Mouse (Mus musculus): Measurements from ENCODE around the gene Tbcel. TPM values are rescaled to one million over a fixed set of nuclear protein-coding genes. Genes with fewer than 3 reads are reported as not detected.

Tbcel gene
- polyA plus RNA-seq, 1 experiment from 2014 or later: 13.0 TPM

- WGBS (ENCODE audit: insufficient replicate concordance): 72% methylated on average over 6 of the region's 6 CpGs
Observed at GRCm38 (mm10) chr9:42394903-42395302, 112.7 kb downstream of the Tbcel start.

GRCm38 (mm10) chr9:42394321-42394720 lies 113.3 kb downstream of the Tbcel start:
- Histone ChIP-seq H3K4me1 (ENCODE audit: control insufficient read depth, low read depth, low read length) (no peaks in the 10 kb centered on the region), H3K4me3 (ENCODE audit: low read depth, low read length) (no peak overlapping the region), H3K27me3 (ENCODE audit: control insufficient read depth, insufficient read depth, low read depth, low read length) (no peaks in the 10 kb centered on the region), H3K4me2 (ENCODE audit: low read depth, low read length) (no peak overlapping the region), H3K36me3 (ENCODE audit: control insufficient read depth, insufficient read depth) (no peaks in the 10 kb centered on the region), H3K9ac (ENCODE audit: low read depth, low read length) (no peak overlapping the region), H3K27ac (ENCODE audit: low read length) (no peak overlapping the region), H3K9me3 (replicated peaks; ENCODE audit: control insufficient read depth, low read length) (no peaks in the 10 kb centered on the region)
- no peak for ATAC-seq (ENCODE audit: low read depth)
- 67% methylated on average over 8 of the region's 8 CpGs for WGBS (ENCODE audit: insufficient replicate concordance)

More at GRCm38 (mm10) chr9:42394903-42395302, 112.7 kb downstream of the Tbcel start:
- no peak for ATAC-seq (ENCODE audit: low read depth)
- H3K36me3 ChIP-seq (ENCODE audit: control insufficient read depth, insufficient read depth): no peaks in the 10 kb centered on the region
- H3K4me2 ChIP-seq (ENCODE audit: low read depth, low read length): no peak overlapping the region
- H3K9me3 ChIP-seq (replicated peaks; ENCODE audit: control insufficient read depth, low read length): no peaks in the 10 kb centered on the region
- no peak overlapping the region for H3K4me3 ChIP-seq (ENCODE audit: low read depth, low read length)
- H3K27ac ChIP-seq (ENCODE audit: low read length): no peak overlapping the region
- no peaks in the 10 kb centered on the region for H3K4me1 ChIP-seq (ENCODE audit: control insufficient read depth, low read depth, low read length)
- no peaks in the 10 kb centered on the region for H3K27me3 ChIP-seq (ENCODE audit: control insufficient read depth, insufficient read depth, low read depth, low read length)
- H3K9ac ChIP-seq (ENCODE audit: low read depth, low read length): no peak overlapping the region

- no peaks in the 10 kb centered on the region for H3K27me3 ChIP-seq (ENCODE audit: control insufficient read depth, insufficient read depth, low read depth, low read length)
- no peak for ATAC-seq (ENCODE audit: low read depth)
- no peak overlapping the region for H3K4me3 ChIP-seq (ENCODE audit: low read depth, low read length)
Observed at GRCm38 (mm10) chr9:42392927-42393326, 114.7 kb downstream of the Tbcel start.

GRCm38 (mm10) chr9:42388490-42388889 lies 119.1 kb downstream of the Tbcel start:
- 33% methylated on average over 4 of the region's 4 CpGs for whole genome bisulfite sequencing (ENCODE audit: insufficient replicate concordance)
- no peak for ATAC-seq (ENCODE audit: low read depth)
- no peak overlapping the region for H3K27ac ChIP-seq (ENCODE audit: low read length)
- H3K4me2 ChIP-seq (ENCODE audit: low read depth, low read length): no peak overlapping the region
- no peaks in the 10 kb centered on the region for H3K36me3 ChIP-seq (ENCODE audit: control insufficient read depth, insufficient read depth)
- no peaks in the 10 kb centered on the region for H3K9me3 ChIP-seq (replicated peaks; ENCODE audit: control insufficient read depth, low read length)
- no peak overlapping the region for H3K9ac ChIP-seq (ENCODE audit: low read depth, low read length)
- no peak overlapping the region for H3K4me3 ChIP-seq (ENCODE audit: low read depth, low read length)
- H3K27me3 ChIP-seq (ENCODE audit: control insufficient read depth, insufficient read depth, low read depth, low read length): no peaks in the 10 kb centered on the region
- no peaks in the 10 kb centered on the region for H3K4me1 ChIP-seq (ENCODE audit: control insufficient read depth, low read depth, low read length)

More at GRCm38 (mm10) chr9:42392927-42393326, 114.7 kb downstream of the Tbcel start:
- no peaks in the 10 kb centered on the region for H3K9me3 ChIP-seq (replicated peaks; ENCODE audit: control insufficient read depth, low read length)
- no peak overlapping the region for H3K9ac ChIP-seq (ENCODE audit: low read depth, low read length)
- no peaks in the 10 kb centered on the region for H3K36me3 ChIP-seq (ENCODE audit: control insufficient read depth, insufficient read depth)
- 37% methylated on average over 6 of the region's 6 CpGs for WGBS (ENCODE audit: insufficient replicate concordance)
- no peaks in the 10 kb centered on the region for H3K4me1 ChIP-seq (ENCODE audit: control insufficient read depth, low read depth, low read length)
- no peak overlapping the region for H3K27ac ChIP-seq (ENCODE audit: low read length)
- no peak overlapping the region for H3K4me2 ChIP-seq (ENCODE audit: low read depth, low read length)

DNA sequence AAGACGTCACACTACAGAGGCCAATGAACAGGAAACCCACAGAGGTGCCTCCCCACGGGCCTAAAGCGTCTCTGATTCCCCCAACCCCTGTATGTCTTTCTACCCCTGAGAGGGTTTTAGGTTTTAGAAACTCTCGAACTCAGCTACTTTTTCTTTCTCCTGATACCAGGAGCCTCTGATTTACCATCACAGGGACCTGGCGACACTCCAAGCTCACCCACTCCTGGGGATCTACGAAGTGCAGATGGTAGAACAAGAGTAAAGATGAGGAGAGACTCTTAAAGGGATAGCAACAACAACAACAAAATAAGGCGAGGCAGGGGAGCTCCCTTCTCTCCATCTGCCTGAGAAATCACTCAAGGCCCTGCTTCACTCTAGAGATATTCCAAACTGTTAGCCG lies 120.6 kb downstream of the Tbcel start:
- H3K27ac ChIP-seq (ENCODE audit: low read length): no peak overlapping the region
- no peaks in the 10 kb centered on the region for H3K9me3 ChIP-seq (replicated peaks; ENCODE audit: control insufficient read depth, low read length)
- no peak overlapping the region for H3K4me2 ChIP-seq (ENCODE audit: low read depth, low read length)
- no peak for ATAC-seq (ENCODE audit: low read depth)
- no peaks in the 10 kb centered on the region for H3K36me3 ChIP-seq (ENCODE audit: control insufficient read depth, insufficient read depth)
- WGBS (ENCODE audit: insufficient replicate concordance): 58% methylated on average over 8 of the region's 8 CpGs
- H3K4me1 ChIP-seq (ENCODE audit: control insufficient read depth, low read depth, low read length): no peaks in the 10 kb centered on the region
- H3K4me3 ChIP-seq (ENCODE audit: low read depth, low read length): no peak overlapping the region
- H3K9ac ChIP-seq (ENCODE audit: low read depth, low read length): no peak overlapping the region
- H3K27me3 ChIP-seq (ENCODE audit: control insufficient read depth, insufficient read depth, low read depth, low read length): no peaks in the 10 kb centered on the region

DNA sequence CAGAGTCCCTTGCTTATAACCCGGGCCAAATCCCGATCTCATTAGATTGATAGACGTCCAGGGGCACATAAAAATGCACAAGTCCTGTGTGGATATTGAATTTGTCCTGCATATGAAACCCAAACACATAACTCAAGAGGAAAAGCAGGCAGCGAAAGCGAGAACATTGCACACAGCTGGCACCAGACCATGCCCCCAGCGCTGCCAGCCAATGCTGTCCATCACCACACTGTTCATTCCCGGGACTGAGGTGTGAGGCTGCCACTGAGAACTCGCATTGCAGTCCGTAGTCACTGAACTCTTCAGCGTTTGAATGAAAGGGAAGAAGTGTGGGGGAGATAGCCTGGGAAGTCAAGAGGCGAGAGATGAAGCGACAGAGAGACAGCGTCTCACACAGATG lies 122.0 kb downstream of the Tbcel start:
- no peak overlapping the region for H3K4me2 ChIP-seq (ENCODE audit: low read depth, low read length)
- no peaks in the 10 kb centered on the region for H3K4me1 ChIP-seq (ENCODE audit: control insufficient read depth, low read depth, low read length)
- no peaks in the 10 kb centered on the region for H3K9me3 ChIP-seq (replicated peaks; ENCODE audit: control insufficient read depth, low read length)
- no peaks in the 10 kb centered on the region for H3K36me3 ChIP-seq (ENCODE audit: control insufficient read depth, insufficient read depth)
- ATAC-seq (ENCODE audit: low read depth): no peak
- H3K9ac ChIP-seq (ENCODE audit: low read depth, low read length): no peak overlapping the region
- WGBS (ENCODE audit: insufficient replicate concordance): 67% methylated on average over 13 of the region's 13 CpGs
- H3K4me3 ChIP-seq (ENCODE audit: low read depth, low read length): no peak overlapping the region
- no peak overlapping the region for H3K27ac ChIP-seq (ENCODE audit: low read length)
- no peaks in the 10 kb centered on the region for H3K27me3 ChIP-seq (ENCODE audit: control insufficient read depth, insufficient read depth, low read depth, low read length)

DNA sequence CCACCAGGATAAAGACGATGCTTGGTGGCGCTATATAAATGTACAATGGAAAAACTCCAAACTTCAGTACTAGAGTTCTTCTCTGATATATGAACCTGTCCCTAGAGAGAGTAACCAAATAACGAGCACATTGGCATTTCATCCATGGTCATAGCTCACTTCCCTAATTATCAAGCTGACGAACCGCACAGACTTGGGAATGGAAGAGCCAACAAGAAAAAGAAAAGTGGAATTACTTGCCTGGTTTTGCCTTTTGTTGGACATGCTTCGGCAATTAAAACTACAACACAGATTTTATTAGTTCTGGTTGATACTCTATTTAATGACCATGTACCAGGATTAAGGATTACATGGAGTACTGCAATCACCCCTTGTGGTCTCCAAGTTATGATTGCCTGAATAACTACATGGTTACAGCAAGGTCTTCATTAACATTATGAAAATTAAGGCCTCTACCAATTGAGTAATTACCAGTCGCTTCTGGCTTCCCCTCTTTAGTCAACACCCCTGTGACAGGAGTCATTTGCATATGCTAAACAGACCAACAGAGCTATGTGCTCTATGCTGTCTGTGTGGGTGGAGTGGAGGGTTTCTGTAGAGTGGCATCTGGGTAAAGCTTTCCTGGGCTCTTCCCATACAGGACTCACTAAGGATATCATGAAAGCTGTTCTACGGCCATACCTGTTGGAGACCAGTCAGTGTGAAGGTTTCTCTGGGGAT lies 124.8 kb downstream of the Tbcel start:
- ATAC-seq (ENCODE audit: low read depth): no peak
- H3K4me2 ChIP-seq (ENCODE audit: low read depth, low read length): no peak overlapping the region
- H3K9ac ChIP-seq (ENCODE audit: low read depth, low read length): no peak overlapping the region
- H3K27me3 ChIP-seq (ENCODE audit: control insufficient read depth, insufficient read depth, low read depth, low read length): no peaks in the 10 kb centered on the region
- H3K36me3 ChIP-seq (ENCODE audit: control insufficient read depth, insufficient read depth): no peaks in the 10 kb centered on the region
- no peak overlapping the region for H3K27ac ChIP-seq (ENCODE audit: low read length)
- no peaks in the 10 kb centered on the region for H3K4me1 ChIP-seq (ENCODE audit: control insufficient read depth, low read depth, low read length)
- no peaks in the 10 kb centered on the region for H3K9me3 ChIP-seq (replicated peaks; ENCODE audit: control insufficient read depth, low read length)
- no peak overlapping the region for H3K4me3 ChIP-seq (ENCODE audit: low read depth, low read length)
- WGBS (ENCODE audit: insufficient replicate concordance): 66% methylated on average over 8 of the region's 8 CpGs

DNA sequence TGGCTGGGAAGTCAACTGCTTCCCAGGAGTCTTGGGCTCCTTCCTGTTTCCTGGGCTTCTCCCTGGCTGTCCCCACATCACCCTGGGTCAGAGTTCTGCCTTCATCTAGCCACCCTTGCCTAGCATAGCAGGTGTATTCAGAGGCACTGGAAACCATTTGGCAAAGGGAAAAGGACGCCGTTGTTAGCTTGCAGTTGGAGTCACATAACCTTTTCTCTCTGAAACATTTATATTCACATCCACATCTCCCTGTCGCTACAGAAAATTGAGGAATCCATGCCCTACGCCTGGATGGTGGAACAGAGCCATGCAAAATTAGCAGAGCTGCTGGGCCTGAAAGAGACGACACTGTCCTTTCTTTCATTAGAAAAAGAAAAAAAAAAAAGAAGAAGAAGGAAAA lies 125.5 kb downstream of the Tbcel start:
- Histone ChIP-seq H3K4me2 (ENCODE audit: low read depth, low read length) (no peak overlapping the region), H3K4me1 (ENCODE audit: control insufficient read depth, low read depth, low read length) (no peaks in the 10 kb centered on the region), H3K4me3 (ENCODE audit: low read depth, low read length) (no peak overlapping the region), H3K27ac (ENCODE audit: low read length) (no peak overlapping the region), H3K27me3 (ENCODE audit: control insufficient read depth, insufficient read depth, low read depth, low read length) (no peaks in the 10 kb centered on the region), H3K9me3 (replicated peaks; ENCODE audit: control insufficient read depth, low read length) (no peaks in the 10 kb centered on the region), H3K36me3 (ENCODE audit: control insufficient read depth, insufficient read depth) (no peaks in the 10 kb centered on the region), H3K9ac (ENCODE audit: low read depth, low read length) (no peak overlapping the region)
- 67% methylated on average over 5 of the region's 5 CpGs for WGBS (ENCODE audit: insufficient replicate concordance)
- ATAC-seq (ENCODE audit: low read depth): no peak

DNA sequence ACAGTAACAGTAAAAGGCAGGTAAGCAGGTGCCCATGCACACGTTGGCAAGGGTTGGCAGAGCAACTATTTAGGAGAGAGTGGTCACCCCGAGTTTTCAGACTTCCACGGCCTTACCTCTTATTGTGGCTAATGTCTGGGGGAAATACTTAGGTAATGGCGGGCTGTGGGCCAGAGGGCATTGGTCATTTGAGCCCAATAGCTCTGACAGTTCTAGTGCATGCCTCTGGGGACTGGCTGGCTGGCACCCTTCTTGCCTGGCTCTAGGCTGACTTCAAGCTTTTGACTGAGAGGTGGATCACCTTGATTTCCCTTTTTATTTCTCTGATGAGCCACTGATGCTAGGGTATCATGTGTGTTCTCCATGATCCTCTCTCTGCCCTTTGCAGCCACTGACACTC lies 129.5 kb downstream of the Tbcel start:
- Histone ChIP-seq H3K4me1 (ENCODE audit: control insufficient read depth, low read depth, low read length) (no peaks in the 10 kb centered on the region; the same call in 1 of the 2 replicates), H3K9me3 (replicated peaks; ENCODE audit: control insufficient read depth, low read length) (no peaks in the 10 kb centered on the region), H3K9ac (ENCODE audit: low read depth, low read length) (no peak overlapping the region), H3K4me3 (ENCODE audit: low read depth, low read length) (no peak overlapping the region), H3K36me3 (ENCODE audit: control insufficient read depth, insufficient read depth) (no peaks in the 10 kb centered on the region), H3K27ac (ENCODE audit: low read length) (no peak overlapping the region), H3K4me2 (ENCODE audit: low read depth, low read length) (no peak overlapping the region), H3K27me3 (ENCODE audit: control insufficient read depth, insufficient read depth, low read depth, low read length) (no peaks in the 10 kb centered on the region)
- 77% methylated on average over 4 of the region's 4 CpGs for WGBS (ENCODE audit: insufficient replicate concordance)
- no peak for ATAC-seq (ENCODE audit: low read depth)

Data from liver, embryonic 16.5 days (tissue).